Mouse (Mus musculus): ENCODE measurements around the gene Olfr731. TPM values are rescaled to one million over a fixed set of nuclear protein-coding genes. Genes with fewer than 3 reads are reported as not detected.

The Olfr731 gene
- polyA plus RNA-seq (2014; fragmentation: Illumina TruSeq; extraction: RNeasy Lipid Tissue Mini Kit (QIAGEN cat#74804); ENCODE audit: low read depth, low replicate concordance) = not detected

GRCm38 (mm10) chr14:50241766-50242165 is at the start of gene Olfr731:
Gene Olfr731 (minus strand): TSS chr14:50241866.

GRCm38 (mm10) chr14:50284106-50284505 is 42.4 kb upstream of the Olfr731 start, which contains the start of gene Olfr732:
Gene Olfr732 (minus strand): TSS chr14:50284206.

GRCm38 (mm10) chr14:50188098-50188497 is 53.6 kb downstream of the Olfr731 start, which contains the start of gene Olfr730:
Gene Olfr730 (minus strand): TSS chr14:50188198.

Other genes starting within 250 kb of the Olfr731 start
- gene Olfr725, start 201.5 kb downstream of the Olfr731 start, polyA plus RNA-seq (2014; fragmentation: Illumina TruSeq; extraction: RNeasy Lipid Tissue Mini Kit (QIAGEN cat#74804); ENCODE audit: low read depth, low replicate concordance) = not detected
- gene Olfr726, start 150.9 kb downstream of the Olfr731 start, polyA plus RNA-seq (2014; fragmentation: Illumina TruSeq; extraction: RNeasy Lipid Tissue Mini Kit (QIAGEN cat#74804); ENCODE audit: low read depth, low replicate concordance) = not detected
- not detected for gene Olfr727, start 118.7 kb downstream of the Olfr731 start, polyA plus RNA-seq (2014; fragmentation: Illumina TruSeq; extraction: RNeasy Lipid Tissue Mini Kit (QIAGEN cat#74804); ENCODE audit: low read depth, low replicate concordance)
- gene Olfr728, start 99.2 kb downstream of the Olfr731 start, polyA plus RNA-seq (2014; fragmentation: Illumina TruSeq; extraction: RNeasy Lipid Tissue Mini Kit (QIAGEN cat#74804); ENCODE audit: low read depth, low replicate concordance) = not detected
- gene Olfr729, start 89.0 kb downstream of the Olfr731 start, polyA plus RNA-seq (2014; fragmentation: Illumina TruSeq; extraction: RNeasy Lipid Tissue Mini Kit (QIAGEN cat#74804); ENCODE audit: low read depth, low replicate concordance) = not detected
- gene Olfr730, start 53.7 kb downstream of the Olfr731 start, polyA plus RNA-seq (2014; fragmentation: Illumina TruSeq; extraction: RNeasy Lipid Tissue Mini Kit (QIAGEN cat#74804); ENCODE audit: low read depth, low replicate concordance) = not detected
- gene Olfr732, start 42.3 kb upstream of the Olfr731 start, polyA plus RNA-seq (2014; fragmentation: Illumina TruSeq; extraction: RNeasy Lipid Tissue Mini Kit (QIAGEN cat#74804); ENCODE audit: low read depth, low replicate concordance) = not detected
- not detected for gene Olfr733, start 59.7 kb upstream of the Olfr731 start, polyA plus RNA-seq (2014; fragmentation: Illumina TruSeq; extraction: RNeasy Lipid Tissue Mini Kit (QIAGEN cat#74804); ENCODE audit: low read depth, low replicate concordance)
- gene Olfr734, start 84.9 kb upstream of the Olfr731 start, polyA plus RNA-seq (2014; fragmentation: Illumina TruSeq; extraction: RNeasy Lipid Tissue Mini Kit (QIAGEN cat#74804); ENCODE audit: low read depth, low replicate concordance) = not detected
- not detected for gene Olfr735, start 107.0 kb upstream of the Olfr731 start, polyA plus RNA-seq (2014; fragmentation: Illumina TruSeq; extraction: RNeasy Lipid Tissue Mini Kit (QIAGEN cat#74804); ENCODE audit: low read depth, low replicate concordance)
- 0.24 TPM for gene Tlr11, start 116.0 kb upstream of the Olfr731 start, polyA plus RNA-seq (2014; fragmentation: Illumina TruSeq; extraction: RNeasy Lipid Tissue Mini Kit (QIAGEN cat#74804); ENCODE audit: low read depth, low replicate concordance)
- not detected for gene Olfr736, start 139.3 kb upstream of the Olfr731 start, polyA plus RNA-seq (2014; fragmentation: Illumina TruSeq; extraction: RNeasy Lipid Tissue Mini Kit (QIAGEN cat#74804); ENCODE audit: low read depth, low replicate concordance)
- gene Olfr738, start 165.7 kb upstream of the Olfr731 start, polyA plus RNA-seq (2014; fragmentation: Illumina TruSeq; extraction: RNeasy Lipid Tissue Mini Kit (QIAGEN cat#74804); ENCODE audit: low read depth, low replicate concordance) = not detected
- not detected for gene Olfr739, start 176.8 kb upstream of the Olfr731 start, polyA plus RNA-seq (2014; fragmentation: Illumina TruSeq; extraction: RNeasy Lipid Tissue Mini Kit (QIAGEN cat#74804); ENCODE audit: low read depth, low replicate concordance)
- gene Olfr740, start 203.7 kb upstream of the Olfr731 start, polyA plus RNA-seq (2014; fragmentation: Illumina TruSeq; extraction: RNeasy Lipid Tissue Mini Kit (QIAGEN cat#74804); ENCODE audit: low read depth, low replicate concordance) = not detected
- not detected for gene Olfr741, start 230.9 kb upstream of the Olfr731 start, polyA plus RNA-seq (2014; fragmentation: Illumina TruSeq; extraction: RNeasy Lipid Tissue Mini Kit (QIAGEN cat#74804); ENCODE audit: low read depth, low replicate concordance)

All from kidney, adult 10 weeks (tissue).